Mouse (Mus musculus) ES-CJ7 (cell line): ENCODE measurements around the gene Vmn2r86.
"Not testable (repeated sequence)": the region's sequence is repeated elsewhere in the genome, so short reads cannot be mapped to it uniquely, and the experiment has no call there.

Experiments used
- DNase-seq: peaks from one replicate; pipeline ENCODE4 v3.0.0; 2011; ENCODE audit warnings: low read depth, low spot score

Gene Vmn2r86

GRCm38 (mm10) chr10:130455950-130456349, at the start of gene Vmn2r86:
TSS of gene Vmn2r86 (minus strand) at chr10:130456050.
- DNase-seq: not testable (repeated sequence)

GRCm38 (mm10) chr10:130497296-130497695, 41.4 kb upstream of the Vmn2r86 start, which contains the start of gene Vmn2r87:
TSS of gene Vmn2r87 (minus strand) at chr10:130497396.
- DNase-seq: no peak

GRCm38 (mm10) chr10:130470311-130470760, 14.5 kb upstream of the Vmn2r86 start:
- peak; percentile 42 for DNase-seq

- DNase-seq: peak; percentile 15
Observed at GRCm38 (mm10) chr10:130444776-130445175, 11.1 kb downstream of the Vmn2r86 start.

DNA sequence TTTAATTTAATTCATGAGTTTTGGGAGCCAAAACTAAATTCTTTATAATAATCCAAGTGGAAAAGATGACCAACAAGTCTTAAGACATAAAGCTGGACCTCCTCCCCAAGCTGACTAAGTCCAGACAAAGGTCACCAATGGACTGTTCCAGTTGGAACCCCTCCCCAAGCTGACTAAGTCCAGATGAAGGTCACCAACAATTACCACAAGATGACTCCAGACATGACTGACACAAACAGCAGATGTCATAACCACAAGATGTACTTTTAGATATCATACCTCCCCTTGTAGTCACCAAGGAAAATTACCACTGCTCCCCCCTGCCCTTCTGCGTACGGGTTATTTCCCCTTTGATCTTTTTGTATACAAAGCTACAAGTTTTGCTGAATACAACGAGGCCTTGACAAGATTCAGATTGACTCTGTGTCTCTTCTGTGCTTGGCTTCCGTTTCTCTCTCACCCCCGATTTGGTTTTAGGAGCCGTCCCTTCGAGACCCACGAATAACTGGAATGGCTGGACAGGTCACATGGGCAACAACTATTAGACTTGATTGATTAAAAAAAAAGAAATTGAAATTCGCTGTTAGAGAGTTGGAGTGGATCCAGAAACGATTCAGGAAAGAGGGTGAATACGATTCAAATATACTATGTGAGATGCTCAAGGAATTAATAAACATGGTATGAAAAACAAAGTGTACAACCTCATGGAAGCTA, 21.5 kb downstream of the Vmn2r86 start:
- not testable (repeated sequence) for DNase-seq

DNA sequence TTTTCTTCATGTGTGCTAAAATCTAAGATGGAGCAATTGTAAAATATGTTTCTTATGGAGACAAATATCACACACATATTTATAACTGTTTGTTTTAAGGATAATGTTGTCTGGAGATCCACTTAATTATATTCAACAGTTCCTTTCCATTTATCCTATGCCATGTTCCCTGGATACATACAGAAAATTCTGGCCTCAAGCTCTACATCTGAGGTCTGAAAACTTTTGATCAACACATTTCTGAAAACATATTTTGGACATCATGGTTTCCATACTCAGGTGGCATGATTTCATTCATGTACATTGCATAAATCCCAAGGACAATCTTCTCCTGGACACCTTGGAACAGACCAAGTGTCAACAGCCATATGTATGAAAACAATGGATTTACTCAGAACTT, 26.2 kb downstream of the Vmn2r86 start, which contains the start of gene Vmn2r85:
Vmn2r85 (minus strand) TSS at position 101 of the 400 bp plus-strand sequence.
- DNase-seq: not testable (repeated sequence)

DNA sequence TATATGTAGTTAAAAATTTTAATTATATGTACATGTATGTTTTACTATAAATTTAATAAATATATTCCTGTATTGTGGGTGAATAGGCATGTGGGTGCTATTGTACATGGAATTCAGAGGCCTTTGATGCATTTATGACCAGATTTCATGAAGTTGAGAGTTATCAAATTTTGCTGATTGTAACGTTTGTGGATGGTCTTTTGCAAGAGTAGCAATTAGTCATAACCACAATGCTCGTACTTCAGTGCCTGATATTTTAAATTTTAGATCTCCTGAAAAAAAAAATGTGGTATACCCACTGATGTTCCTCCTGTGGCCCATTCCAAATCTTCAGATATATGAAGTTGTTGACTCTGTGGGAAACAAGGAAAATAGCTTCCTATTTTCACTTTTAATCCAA, 33.5 kb downstream of the Vmn2r86 start:
- not testable (repeated sequence) for DNase-seq

GRCm38 (mm10) chr10:130420401-130420800, 35.4 kb downstream of the Vmn2r86 start:
- DNase-seq: peak; percentile 53

GRCm38 (mm10) chr10:130419954-130420353, 35.9 kb downstream of the Vmn2r86 start:
- peak; percentile 96 for DNase-seq

DNA sequence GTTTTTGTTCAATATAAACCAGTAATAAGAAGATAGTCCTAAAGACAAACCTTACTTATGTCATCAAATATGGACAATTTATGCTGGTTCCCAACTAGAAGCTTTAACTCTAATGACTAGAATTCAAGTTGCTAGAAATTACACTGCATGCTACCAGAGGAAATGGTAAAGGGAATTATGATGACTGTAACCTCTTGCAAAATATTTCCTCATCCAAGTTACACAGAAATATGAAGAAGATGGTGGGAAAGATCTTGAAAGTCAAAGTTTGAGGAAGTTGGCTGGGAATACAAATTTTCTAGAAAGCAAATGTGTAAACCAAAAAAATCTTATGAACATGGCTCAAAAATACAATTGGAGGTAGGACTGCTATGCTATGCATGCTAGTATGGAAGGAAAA, 39.5 kb downstream of the Vmn2r86 start:
- not testable (repeated sequence) for DNase-seq

- peak; percentile 21 for DNase-seq
Observed at GRCm38 (mm10) chr10:130412167-130412698, 43.6 kb downstream of the Vmn2r86 start.

GRCm38 (mm10) chr10:130394232-130394631, 61.6 kb downstream of the Vmn2r86 start, which contains the start of gene Vmn2r84:
TSS of gene Vmn2r84 (minus strand) at chr10:130394332.
- no peak for DNase-seq
